ENCODE assay signal across 21 mouse cellular contexts in the genomic region with DNA sequence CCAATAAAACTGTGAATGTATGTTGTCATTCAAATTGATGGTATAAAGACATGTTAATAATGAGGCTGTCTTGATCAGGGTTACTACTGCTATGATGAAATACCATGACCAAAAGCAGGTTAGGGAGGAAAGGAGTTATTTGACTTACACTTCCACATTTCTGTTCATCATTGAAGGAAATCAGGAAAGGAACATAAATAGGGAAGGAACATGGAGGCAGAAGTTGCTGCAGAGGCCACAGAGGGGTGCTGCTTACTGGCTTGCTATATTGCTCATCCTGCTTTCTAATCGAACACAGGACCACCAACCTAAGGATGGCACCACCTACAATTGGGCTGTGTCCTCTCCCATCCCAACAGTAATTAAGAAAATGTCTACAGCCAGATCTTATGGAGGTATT.
DNase-seq lines count a peak whose midpoint lies in the region; ATAC-seq lines count a peak whose summit lies in the region.
"Had no signal": no experiment of that assay in that cellular context is flagged by ENCODE, and none has a peak within 500 bp of the region (broad histone marks: within the 10 kb centered on the region; RNA-seq: fewer than 3 reads in every experiment).

No protein-coding gene starts in this region.

- H3K9me3 ChIP-seq in midbrain, embryonic 11.5 days (ENCODE audit: control insufficient read depth, low read length) = no peaks in the 10 kb centered on the region

- no peaks in the 10 kb centered on the region for H3K4me1 ChIP-seq in midbrain, embryonic 11.5 days (ENCODE audit: control insufficient read depth, insufficient read depth, low read length)

- no peak overlapping the region for H3K9ac ChIP-seq in midbrain, embryonic 11.5 days (ENCODE audit: low read length)

- ATAC-seq in granulocyte monocyte progenitor cell, adult 5-6 weeks (replicated peaks; ENCODE audit: poor library complexity, severe bottlenecking) = peak; percentile 93
- ATAC-seq in megakaryocyte, adult 5-6 weeks (ENCODE audit: poor library complexity, severe bottlenecking) = peak; percentile 77
- ATAC-seq in megakaryocyte progenitor cell, adult 5-6 weeks (replicated peaks; ENCODE audit: poor library complexity) = peak; percentile 68
- no peak for ATAC-seq in activated CD4-positive, CD25-positive, alpha-beta regulatory T cell, adult 4 months
- ATAC-seq in midbrain, embryonic 11.5 days (ENCODE audit: low FRiP score) = no peak
- ATAC-seq: CD4-positive, CD25-positive, alpha-beta regulatory T cell, adult 4 months; Patski had no signal

- intact Hi-C loops in heart, postnatal 36 days (cut with DNase I) = no loop called here

- no peak for DNase-seq in heart, postnatal 36 days
- no peak for DNase-seq in midbrain, embryonic 11.5 days (ENCODE audit: low spot score, missing footprints)
- DNase-seq: adrenal gland, adult 2 months; adrenal gland, adult 8-10 months; adrenal gland, postnatal 10 days; adrenal gland, postnatal 14 days; adrenal gland, postnatal 25 days; adrenal gland, postnatal 36 days; B cell, adult 2 months; cerebellum, adult 11 months; cerebellum, adult 11-12 months; cerebellum, adult 18-20 months; cerebellum, adult 2 months had no signal

- no peaks in the 10 kb centered on the region for H3K36me3 ChIP-seq in midbrain, embryonic 11.5 days (ENCODE audit: control insufficient read depth, insufficient read depth, low read length)
- H3K36me3 ChIP-seq: G1E had no signal

- H3K4me2 ChIP-seq in midbrain, embryonic 11.5 days = no peak overlapping the region

- H3K27me3 ChIP-seq in midbrain, embryonic 11.5 days (ENCODE audit: control insufficient read depth, insufficient read depth, low read length) = no peaks in the 10 kb centered on the region
- H3K27me3 ChIP-seq: CH12.LX, Patski had no signal

- WGBS in midbrain, embryonic 11.5 days = 96% methylated on average over 1 of the region's 1 CpGs

- H3K27ac ChIP-seq in midbrain, embryonic 11.5 days (ENCODE audit: low read depth, low read length) = no peak overlapping the region

- H3K4me3 ChIP-seq in midbrain, embryonic 11.5 days (ENCODE audit: low read depth, low read length) = no peak overlapping the region

Comparison
In these comparisons a context has a peak if more than half of its experiments do, and no peak if none do; other contexts are left out.
1. ATAC-seq: peak in granulocyte monocyte progenitor cell, adult 5-6 weeks (single experiment), megakaryocyte, adult 5-6 weeks (single experiment) and megakaryocyte progenitor cell, adult 5-6 weeks (single experiment); none in activated CD4-positive, CD25-positive, alpha-beta regulatory T cell, adult 4 months (single experiment) and midbrain, embryonic 11.5 days (single experiment).